Mouse (Mus musculus) neural tube, embryonic 11.5 days (tissue): ENCODE data around the gene D3Ertd254e. TPM values are rescaled to one million over a fixed set of nuclear protein-coding genes. Genes with fewer than 3 reads are reported as not detected.
A peak's percentile ranks its signal among the peaks of the same experiment; 100 is the strongest.
"Not testable (repeated sequence)": the region's sequence is repeated elsewhere in the genome, so short reads cannot be mapped to it uniquely, and the experiment has no call there.

ENCODE experiments used
- ATAC-seq: fragments of 200-750 bp; cut with Nextera tagmentation; 2 replicates; pipeline ENCODE4 v1.8.0; 2017; ENCODE audit warnings: moderate number of reproducible peaks, mild to moderate bottlenecking, moderate TSS enrichment, moderate library complexity; ENCODE audit not compliant: insufficient read depth, low FRiP score, low TSS enrichment
- DNase-seq: peaks from one replicate; pipeline ENCODE4 v3.0.0-alpha.2; 2015; ENCODE audit warnings: low spot score
- H3K27ac ChIP-seq: fragments of 300-500 bp; sonication (generic); 2 replicates; pipeline ENCODE4 v1.5.1; 2014; ENCODE audit warnings: low read depth, mild to moderate bottlenecking, low read length
- H3K27me3 ChIP-seq: fragments of 300-500 bp; sonication (generic); 2 replicates; pipeline ENCODE4 v1.6.1; 2014; ENCODE audit warnings: mild to moderate bottlenecking, low read length, mixed read lengths; ENCODE audit not compliant: control insufficient read depth, insufficient read depth
- H3K36me3 ChIP-seq: fragments of 300-500 bp; sonication (generic); 2 replicates; pipeline ENCODE4 v1.6.1; 2014; ENCODE audit warnings: mild to moderate bottlenecking, low read length, moderate library complexity, mixed read lengths; ENCODE audit not compliant: control insufficient read depth, insufficient read depth
- H3K4me1 ChIP-seq: fragments of 300-500 bp; sonication (generic); 2 replicates; pipeline ENCODE4 v1.6.1; 2014; ENCODE audit warnings: low read length, mixed read lengths; ENCODE audit not compliant: control insufficient read depth, insufficient read depth
- H3K4me2 ChIP-seq: fragments of 300-500 bp; sonication (generic); 2 replicates; pipeline ENCODE4 v1.6.1; 2014; ENCODE audit warnings: low read depth, mild to moderate bottlenecking, moderate library complexity
- H3K4me3 ChIP-seq: fragments of 300-500 bp; sonication (generic); 2 replicates; pipeline ENCODE4 v1.5.1; 2014; ENCODE audit warnings: low read depth, low read length
- H3K9ac ChIP-seq: fragments of 300-500 bp; sonication (generic); 2 replicates; pipeline ENCODE4 v1.6.1; 2014; ENCODE audit warnings: mild to moderate bottlenecking, low read length
- H3K9me3 ChIP-seq: fragments of 300-500 bp; sonication (generic); 2 replicates; pipeline ENCODE4 v1.6.1; 2016; ENCODE audit warnings: low read length; ENCODE audit not compliant: control insufficient read depth
- WGBS: fragments of 180-500 bp; shearing (Covaris S2); extraction: QIAGEN DNeasy Blood & Tissue Kit; methylation state at CpG from one replicate; pipeline ENCODE4 v1.1.7; 2014; 5-methylcytosine and 5-hydroxymethylcytosine counted together
- polyA plus RNA-seq: library from polyadenylated mRNA; unstranded; fragments of >200 nt; fragmentation: Nextera tagmentation; extraction: Ambion mirVana; gene quantifications from 2 replicates; pipeline ENCODE4 v1.2.1, GENCODE M21; 2014

Gene D3Ertd254e
- 11.5 and 12.1 TPM in 2 replicates for polyA plus RNA-seq

- peak within 1 kb of the TSS; percentile 90 for H3K9ac ChIP-seq
- no peaks in the 10 kb centered on the region for H3K27me3 ChIP-seq
- ATAC-seq (peak; percentile 99), DNase-seq (peak; percentile 91)
- H3K9me3 ChIP-seq = no peaks in the 10 kb centered on the region
- peak within 1 kb of the TSS; percentile 84 for H3K27ac ChIP-seq
- H3K4me3 ChIP-seq = peak within 1 kb of the TSS; percentile 81
- peak within 1 kb of the TSS; percentile 67 for H3K4me2 ChIP-seq
- no peaks in the 10 kb centered on the region for H3K36me3 ChIP-seq
- WGBS = under 1% methylated on average over 53 of the region's 54 CpGs
- H3K4me1 ChIP-seq = peaks cover 7% of the 10 kb centered on the region
These were observed at the start of gene D3Ertd254e for GRCm38 (mm10) chr3:36150934-36151686. D3Ertd254e (plus strand) TSS chr3:36151017.

DNA sequence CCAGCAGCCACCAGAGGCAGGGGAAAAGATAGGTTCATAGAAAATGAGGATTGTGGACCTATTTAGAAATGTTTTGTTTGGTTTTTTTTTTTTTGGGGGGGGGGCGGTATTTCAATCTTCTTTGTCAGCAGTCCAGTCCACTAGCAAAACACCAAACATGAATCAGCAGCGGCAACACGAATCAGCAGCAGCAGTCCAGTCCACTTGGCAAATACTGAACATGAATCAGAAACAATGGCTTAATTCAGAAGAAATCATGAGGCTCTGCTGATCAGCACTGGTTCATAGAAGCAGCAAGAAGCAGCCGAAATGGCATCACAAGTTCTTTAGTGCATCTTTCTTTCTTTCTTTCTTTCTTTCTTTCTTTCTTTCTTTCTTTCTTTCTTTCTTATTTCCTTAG lies 34.7 kb upstream of the D3Ertd254e start:
- H3K9me3 ChIP-seq = no peaks in the 10 kb centered on the region
- no peak overlapping the region for H3K4me3 ChIP-seq
- no peak overlapping the region for H3K27ac ChIP-seq
- no peaks in the 10 kb centered on the region for H3K4me1 ChIP-seq
- H3K36me3 ChIP-seq = no peaks in the 10 kb centered on the region
- no peak overlapping the region for H3K9ac ChIP-seq
- DNase-seq (no peak), ATAC-seq (no peak)
- WGBS = 82% methylated on average over 4 of the region's 4 CpGs
- H3K4me2 ChIP-seq = no peak overlapping the region
- H3K27me3 ChIP-seq = no peaks in the 10 kb centered on the region

- Histone ChIP-seq H3K27ac (no peak overlapping the region), H3K4me3 (no peak overlapping the region), H3K4me2 (no peak overlapping the region), H3K9ac (no peak overlapping the region), H3K9me3 (no peaks in the 10 kb centered on the region), H3K4me1 (no peaks in the 10 kb centered on the region), H3K27me3 (no peaks in the 10 kb centered on the region), H3K36me3 (no peaks in the 10 kb centered on the region)
- DNase-seq (no peak), ATAC-seq (no peak)
These were observed 30.9 kb upstream of the D3Ertd254e start for GRCm38 (mm10) chr3:36119684-36120548.

GRCm38 (mm10) chr3:36126176-36126575 lies 24.6 kb upstream of the D3Ertd254e start:
- H3K4me3 ChIP-seq, H3K36me3 ChIP-seq, ATAC-seq, H3K9ac ChIP-seq, H3K27ac ChIP-seq, H3K9me3 ChIP-seq, DNase-seq, H3K4me2 ChIP-seq, H3K27me3 ChIP-seq, H3K4me1 ChIP-seq: not testable (repeated sequence)
- 94% methylated on average over 9 of the region's 9 CpGs for WGBS

DNA sequence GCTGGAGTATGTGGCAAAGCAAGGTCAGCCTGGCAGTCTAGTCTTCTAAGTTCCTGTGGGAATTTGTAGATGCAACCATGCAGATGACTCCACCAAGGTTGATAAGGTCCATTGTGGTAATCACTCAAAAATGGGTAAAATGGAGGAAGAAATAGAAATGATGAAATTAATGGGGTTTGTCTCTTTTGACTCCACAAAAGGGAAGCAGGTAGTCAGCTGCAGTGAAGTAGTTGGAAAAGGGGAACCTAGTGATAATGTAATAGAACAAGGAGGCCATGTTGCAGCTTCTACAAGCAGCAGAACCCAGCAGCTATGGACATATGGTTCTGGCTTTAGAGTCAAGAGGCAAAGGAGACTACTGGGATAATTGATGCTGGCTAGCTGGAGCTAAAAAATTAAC lies 14.7 kb upstream of the D3Ertd254e start:
- Histone ChIP-seq H3K27me3 (no peaks in the 10 kb centered on the region), H3K4me1 (no peaks in the 10 kb centered on the region), H3K9me3 (no peaks in the 10 kb centered on the region), H3K4me2 (no peak overlapping the region), H3K4me3 (no peak overlapping the region), H3K9ac (no peak overlapping the region), H3K27ac (no peak overlapping the region), H3K36me3 (no peaks in the 10 kb centered on the region)
- DNase-seq (no peak), ATAC-seq (no peak)

DNA sequence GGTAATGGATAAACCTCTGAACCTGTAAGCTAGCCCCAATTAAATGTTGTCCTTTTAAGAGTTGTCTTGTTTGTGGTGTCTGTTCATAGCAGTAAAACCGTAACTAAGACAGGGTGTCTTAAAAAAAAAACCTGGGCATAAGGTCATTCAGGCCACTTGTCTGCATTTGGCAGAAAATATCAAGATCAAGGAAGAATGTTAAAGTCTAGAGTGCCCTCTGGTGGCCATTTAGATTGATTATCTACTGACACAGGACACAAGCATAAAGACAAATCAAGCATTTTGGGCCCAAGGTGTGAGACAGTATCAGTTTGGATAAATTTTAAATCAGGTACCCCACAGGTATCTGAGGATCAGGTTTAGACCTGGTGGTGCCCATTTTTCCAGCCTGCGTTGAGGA lies 13.3 kb upstream of the D3Ertd254e start:
- DNase-seq = no peak
- WGBS = 48% methylated on average over 2 of the region's 2 CpGs

DNA sequence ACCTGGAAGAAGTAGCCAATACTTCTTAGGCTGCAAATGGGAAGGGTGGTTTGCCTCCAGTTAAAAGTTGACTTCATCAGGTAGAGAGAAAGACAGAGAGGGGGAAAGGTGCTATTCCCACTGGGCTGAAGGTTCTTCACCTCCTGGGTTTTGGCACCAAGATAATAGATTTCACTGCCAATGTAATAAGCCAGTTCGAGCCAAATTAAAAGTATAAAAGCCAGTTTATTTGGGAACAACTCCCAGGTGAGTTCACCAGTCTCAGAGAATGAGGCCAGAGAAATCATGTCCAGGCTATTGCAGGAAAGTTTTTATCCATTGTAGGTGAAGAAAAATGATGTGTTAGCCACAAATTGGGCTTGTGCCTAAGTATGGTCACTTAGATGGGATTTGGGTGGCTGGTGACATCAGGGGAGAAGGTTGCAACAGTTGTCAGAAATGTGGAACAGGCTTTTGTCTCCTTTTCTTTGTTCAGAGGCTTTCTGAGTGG lies 12.6 kb upstream of the D3Ertd254e start:
- H3K27me3 ChIP-seq = no peaks in the 10 kb centered on the region
- H3K27ac ChIP-seq = no peak overlapping the region
- no peaks in the 10 kb centered on the region for H3K4me1 ChIP-seq
- H3K9me3 ChIP-seq = no peaks in the 10 kb centered on the region
- no peak for DNase-seq
- H3K4me3 ChIP-seq = no peak overlapping the region
- no peak overlapping the region for H3K9ac ChIP-seq
- 75% methylated on average over 1 of the region's 1 CpGs for whole genome bisulfite sequencing
- no peak overlapping the region for H3K4me2 ChIP-seq
- ATAC-seq = no peak
- no peaks in the 10 kb centered on the region for H3K36me3 ChIP-seq

More for the DNA sequence above, 13.3 kb upstream of the D3Ertd254e start:
- H3K4me3 ChIP-seq = no peak overlapping the region
- H3K9me3 ChIP-seq = no peaks in the 10 kb centered on the region
- H3K36me3 ChIP-seq = no peaks in the 10 kb centered on the region
- H3K4me2 ChIP-seq = no peak overlapping the region
- H3K27me3 ChIP-seq = no peaks in the 10 kb centered on the region
- no peaks in the 10 kb centered on the region for H3K4me1 ChIP-seq
- H3K27ac ChIP-seq = no peak overlapping the region
- ATAC-seq = no peak
- no peak overlapping the region for H3K9ac ChIP-seq

- no peaks in the 10 kb centered on the region for H3K36me3 ChIP-seq
- H3K9me3 ChIP-seq = no peaks in the 10 kb centered on the region
- DNase-seq (no peak), ATAC-seq (no peak)
- H3K4me1 ChIP-seq = no peaks in the 10 kb centered on the region
- H3K4me3 ChIP-seq = no peak overlapping the region
- H3K4me2 ChIP-seq = no peak overlapping the region
- no peak overlapping the region for H3K9ac ChIP-seq
- H3K27ac ChIP-seq = no peak overlapping the region
- H3K27me3 ChIP-seq = no peaks in the 10 kb centered on the region
These were observed 11.8 kb upstream of the D3Ertd254e start for GRCm38 (mm10) chr3:36138996-36139395.
